Mouse (Mus musculus): ENCODE data around the gene Ccdc146. TPM values are rescaled to one million over a fixed set of nuclear protein-coding genes. Genes with fewer than 3 reads are reported as not detected.

Gene Ccdc146
- total and polyA plus RNA-seq, 2 experiments from 2014 or later: 0.37 to 0.66 TPM

GRCm38 (mm10) chr5:21387340-21387739 lies 37.1 kb downstream of the Ccdc146 start:
- H3K27ac ChIP-seq: no peak overlapping the region
- no peak for DNase-seq (ENCODE audit: low spot score)
- H3K9me3 ChIP-seq (ENCODE audit: low read length): no peaks in the 10 kb centered on the region
- TF ChIP-seq CTCF (IDR thresholded peaks at IDR 0.05; ENCODE audit: low read depth): no peak
- H3K9ac ChIP-seq (replicated peaks; ENCODE audit: low read length): no peak overlapping the region
- H3K27me3 ChIP-seq (ENCODE audit: insufficient read depth, low read length): no peaks in the 10 kb centered on the region
- no peak overlapping the region for H3K4me3 ChIP-seq (ENCODE audit: low read length)
- ATAC-seq: no peak
- no peaks in the 10 kb centered on the region for H3K4me1 ChIP-seq (ENCODE audit: insufficient read depth, low read length)
- no peaks in the 10 kb centered on the region for H3K36me3 ChIP-seq (ENCODE audit: insufficient read depth, low read length)
- H3K4me2 ChIP-seq (ENCODE audit: low read depth, low read length): no peak overlapping the region

DNA sequence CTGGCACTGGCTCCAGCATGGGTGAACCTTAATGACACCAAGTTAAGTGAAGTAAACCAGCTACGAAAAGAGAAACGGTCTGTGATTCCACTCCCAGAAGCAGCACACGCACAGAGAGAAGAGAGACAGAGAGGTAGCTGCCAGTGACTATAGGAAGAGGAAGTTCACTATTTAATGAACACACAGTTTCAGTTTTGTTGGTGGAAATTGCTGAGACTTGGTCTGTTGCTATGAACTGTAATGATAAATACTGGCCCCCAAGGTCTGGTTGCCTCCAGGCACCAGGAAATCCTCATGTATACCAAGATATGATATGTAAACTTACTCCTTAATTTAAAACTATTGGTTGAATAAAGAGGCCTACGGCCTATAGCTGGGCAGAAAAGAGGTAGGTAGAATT lies 38.0 kb downstream of the Ccdc146 start:
- WGBS: 93% methylated on average over 4 of the region's 4 CpGs
- Histone ChIP-seq H3K4me1 (ENCODE audit: insufficient read depth, low read length) (no peaks in the 10 kb centered on the region), H3K27me3 (ENCODE audit: insufficient read depth, low read length) (no peaks in the 10 kb centered on the region), H3K4me3 (ENCODE audit: low read length) (no peak overlapping the region), H3K4me2 (ENCODE audit: low read depth, low read length) (no peak overlapping the region), H3K9me3 (ENCODE audit: low read length) (no peaks in the 10 kb centered on the region), H3K9ac (replicated peaks; ENCODE audit: low read length) (no peak overlapping the region), H3K36me3 (ENCODE audit: insufficient read depth, low read length) (no peaks in the 10 kb centered on the region), H3K27ac (no peak overlapping the region)
- DNase-seq (ENCODE audit: low spot score) (no peak), ATAC-seq (no peak)
- no peak for TF ChIP-seq CTCF (IDR thresholded peaks at IDR 0.05; ENCODE audit: low read depth)

DNA sequence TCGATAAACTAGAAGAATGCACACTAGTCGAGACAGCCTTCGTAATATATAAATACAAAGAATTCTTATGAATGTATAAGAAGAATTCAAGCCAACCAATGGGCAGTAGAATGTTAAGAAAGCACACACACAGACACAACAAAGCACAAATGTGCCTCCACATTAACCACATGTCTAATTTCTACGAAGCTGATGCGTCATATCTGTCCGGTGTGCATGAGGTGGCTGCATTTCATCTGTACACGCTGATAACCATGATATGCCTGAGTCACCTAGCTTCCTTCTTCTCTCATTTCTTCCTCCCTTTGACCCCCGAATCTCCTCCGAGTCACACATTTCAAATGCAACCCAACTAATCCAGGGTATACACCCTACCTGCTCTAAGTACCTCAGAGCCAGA lies 39.5 kb downstream of the Ccdc146 start:
- no peak for TF ChIP-seq CTCF (IDR thresholded peaks at IDR 0.05; ENCODE audit: low read depth)
- DNase-seq (ENCODE audit: low spot score) (no peak), ATAC-seq (no peak)
- Histone ChIP-seq H3K27me3 (ENCODE audit: insufficient read depth, low read length) (no peaks in the 10 kb centered on the region), H3K4me3 (ENCODE audit: low read length) (no peak overlapping the region), H3K36me3 (ENCODE audit: insufficient read depth, low read length) (no peaks in the 10 kb centered on the region), H3K9me3 (ENCODE audit: low read length) (no peaks in the 10 kb centered on the region), H3K27ac (no peak overlapping the region), H3K9ac (replicated peaks; ENCODE audit: low read length) (no peak overlapping the region), H3K4me2 (ENCODE audit: low read depth, low read length) (no peak overlapping the region), H3K4me1 (ENCODE audit: insufficient read depth, low read length) (no peaks in the 10 kb centered on the region)
- 95% methylated on average over 9 of the region's 9 CpGs for WGBS

DNA sequence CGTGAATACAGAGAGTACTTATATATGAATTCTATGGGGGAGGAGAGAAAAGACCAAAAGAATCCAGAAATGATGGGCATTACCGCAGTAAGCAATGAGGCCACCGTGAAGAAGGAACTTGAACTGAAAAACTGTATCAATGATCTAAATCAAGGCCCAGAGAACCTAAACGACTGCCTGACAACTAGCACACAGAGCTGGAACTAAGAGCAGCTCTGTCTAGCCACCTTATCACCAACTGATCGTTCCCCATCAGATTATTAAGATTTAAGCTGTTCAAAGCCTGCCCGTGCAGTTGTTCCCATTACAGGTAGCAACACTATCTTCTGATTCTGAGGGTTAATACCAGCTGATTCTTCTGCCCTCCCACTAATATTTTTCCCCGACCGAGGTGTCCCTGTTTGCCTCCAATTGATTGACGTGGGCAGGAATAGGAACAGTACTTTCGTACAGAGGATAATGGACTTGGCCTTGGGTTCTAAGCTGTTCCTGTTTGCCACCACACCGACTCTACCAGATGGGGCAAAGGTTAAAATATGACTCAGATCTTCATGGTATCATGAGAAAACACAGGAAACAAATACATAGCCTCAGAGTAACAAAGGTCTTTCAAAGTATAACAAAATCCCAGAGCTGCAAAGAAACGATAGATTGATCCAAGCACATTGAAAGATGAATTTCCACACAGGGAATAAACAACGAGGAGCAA lies 40.1 kb downstream of the Ccdc146 start:
- ATAC-seq: no peak
- 81% methylated on average over 13 of the region's 13 CpGs for WGBS
- DNase-seq (ENCODE audit: low spot score): no peak
- Histone ChIP-seq H3K27me3 (ENCODE audit: insufficient read depth, low read length) (no peaks in the 10 kb centered on the region), H3K4me3 (ENCODE audit: low read length) (no peak overlapping the region), H3K4me2 (ENCODE audit: low read depth, low read length) (no peak overlapping the region), H3K27ac (no peak overlapping the region), H3K4me1 (ENCODE audit: insufficient read depth, low read length) (no peaks in the 10 kb centered on the region), H3K36me3 (ENCODE audit: insufficient read depth, low read length) (no peaks in the 10 kb centered on the region), H3K9me3 (ENCODE audit: low read length) (no peaks in the 10 kb centered on the region), H3K9ac (replicated peaks; ENCODE audit: low read length) (no peak overlapping the region)
- no peak for TF ChIP-seq CTCF (IDR thresholded peaks at IDR 0.05; ENCODE audit: low read depth)

DNA sequence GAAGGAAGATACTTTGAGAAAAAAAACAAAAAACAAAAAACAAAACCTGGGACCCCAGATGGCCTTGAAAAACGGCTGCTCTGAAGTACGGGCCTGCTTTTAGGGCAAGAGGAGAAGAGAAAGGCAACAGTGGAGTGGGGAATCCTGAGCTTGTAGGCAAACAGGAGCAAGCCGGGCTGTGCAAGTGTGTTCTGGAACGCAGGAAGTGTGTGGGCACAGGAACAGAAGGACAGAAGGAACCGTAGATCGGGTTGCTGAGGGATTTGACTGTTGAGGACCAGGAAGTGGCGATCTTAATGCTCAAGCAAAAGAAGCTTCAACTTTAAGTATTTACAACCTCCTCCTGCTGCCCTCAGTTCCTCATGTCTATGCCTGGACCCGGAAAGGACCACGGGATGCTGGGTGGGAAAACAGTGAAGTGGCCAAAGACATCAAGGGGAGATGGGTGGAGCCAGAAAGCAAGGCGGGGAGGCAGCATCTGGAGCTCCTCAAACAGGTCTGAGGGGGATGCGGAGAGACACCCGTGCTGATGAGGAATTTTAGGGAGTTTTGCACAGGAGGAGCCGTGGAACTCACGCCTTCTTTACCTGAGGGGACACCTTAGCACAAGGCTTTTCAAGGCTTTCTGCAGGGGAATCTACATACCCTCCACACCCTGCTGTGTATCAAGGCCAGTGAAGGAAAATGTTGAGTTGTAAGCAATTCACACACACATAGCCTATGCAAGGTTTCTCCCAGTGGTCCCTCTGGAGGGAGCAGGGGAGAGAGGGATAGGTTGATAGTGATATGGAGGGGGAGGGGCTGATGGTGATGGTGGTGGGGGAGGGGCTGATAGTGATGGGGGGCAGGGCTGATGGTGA lies 40.9 kb downstream of the Ccdc146 start:
- 57% methylated on average over 14 of the region's 14 CpGs for WGBS
- ATAC-seq: no peak

GRCm38 (mm10) chr5:21382678-21383077 lies 41.8 kb downstream of the Ccdc146 start:
- no peak overlapping the region for H3K9ac ChIP-seq (replicated peaks; ENCODE audit: low read length)
- no peak overlapping the region for H3K4me3 ChIP-seq (ENCODE audit: low read length)
- no peaks in the 10 kb centered on the region for H3K9me3 ChIP-seq (ENCODE audit: low read length)
- H3K27me3 ChIP-seq (ENCODE audit: insufficient read depth, low read length): no peaks in the 10 kb centered on the region
- WGBS: 67% methylated on average over 6 of the region's 6 CpGs
- no peaks in the 10 kb centered on the region for H3K4me1 ChIP-seq (ENCODE audit: insufficient read depth, low read length)
- ATAC-seq (no peak), DNase-seq (ENCODE audit: low spot score) (no peak)
- no peak overlapping the region for H3K4me2 ChIP-seq (ENCODE audit: low read depth, low read length)
- TF ChIP-seq CTCF (IDR thresholded peaks at IDR 0.05; ENCODE audit: low read depth): no peak
- H3K36me3 ChIP-seq (ENCODE audit: insufficient read depth, low read length): no peaks in the 10 kb centered on the region
- no peak overlapping the region for H3K27ac ChIP-seq

More for the DNA sequence above, 40.9 kb downstream of the Ccdc146 start:
- DNase-seq (ENCODE audit: low spot score): no peak
- no peak for TF ChIP-seq CTCF (IDR thresholded peaks at IDR 0.05; ENCODE audit: low read depth)
- H3K36me3 ChIP-seq (ENCODE audit: insufficient read depth, low read length): no peaks in the 10 kb centered on the region
- H3K9me3 ChIP-seq (ENCODE audit: low read length): no peaks in the 10 kb centered on the region
- no peak overlapping the region for H3K4me3 ChIP-seq (ENCODE audit: low read length)
- no peak overlapping the region for H3K9ac ChIP-seq (replicated peaks; ENCODE audit: low read length)
- H3K4me2 ChIP-seq (ENCODE audit: low read depth, low read length): no peak overlapping the region
- no peak overlapping the region for H3K27ac ChIP-seq
- no peaks in the 10 kb centered on the region for H3K4me1 ChIP-seq (ENCODE audit: insufficient read depth, low read length)
- H3K27me3 ChIP-seq (ENCODE audit: insufficient read depth, low read length): no peaks in the 10 kb centered on the region

- Histone ChIP-seq H3K27ac (no peak overlapping the region), H3K4me2 (ENCODE audit: low read depth, low read length) (no peak overlapping the region), H3K4me1 (ENCODE audit: insufficient read depth, low read length) (no peaks in the 10 kb centered on the region), H3K9me3 (ENCODE audit: low read length) (no peaks in the 10 kb centered on the region), H3K9ac (replicated peaks; ENCODE audit: low read length) (no peak overlapping the region), H3K27me3 (ENCODE audit: insufficient read depth, low read length) (no peaks in the 10 kb centered on the region), H3K4me3 (ENCODE audit: low read length) (no peak overlapping the region), H3K36me3 (ENCODE audit: insufficient read depth, low read length) (no peaks in the 10 kb centered on the region)
- DNase-seq (ENCODE audit: low spot score) (no peak), ATAC-seq (no peak)
- WGBS: 66% methylated on average over 6 of the region's 6 CpGs
- TF ChIP-seq CTCF (IDR thresholded peaks at IDR 0.05; ENCODE audit: low read depth): no peak
These were observed 42.5 kb downstream of the Ccdc146 start for GRCm38 (mm10) chr5:21381986-21382385.

All from hindbrain, postnatal 0 days (tissue).